Mouse (Mus musculus) ES-Bruce4 (cell line): ENCODE measurements around the gene Omg.

ENCODE experiments used
- CTCF ChIP-seq: IDR thresholded peaks from one replicate; pipeline ENCODE4 v1.8.1; 2011; ENCODE audit warnings: low read depth, low read length
- POLR2A ChIP-seq: IDR thresholded peaks from one replicate; pipeline ENCODE4 v1.8.1; 2011; ENCODE audit warnings: low read length; ENCODE audit not compliant: insufficient read depth

DNA sequence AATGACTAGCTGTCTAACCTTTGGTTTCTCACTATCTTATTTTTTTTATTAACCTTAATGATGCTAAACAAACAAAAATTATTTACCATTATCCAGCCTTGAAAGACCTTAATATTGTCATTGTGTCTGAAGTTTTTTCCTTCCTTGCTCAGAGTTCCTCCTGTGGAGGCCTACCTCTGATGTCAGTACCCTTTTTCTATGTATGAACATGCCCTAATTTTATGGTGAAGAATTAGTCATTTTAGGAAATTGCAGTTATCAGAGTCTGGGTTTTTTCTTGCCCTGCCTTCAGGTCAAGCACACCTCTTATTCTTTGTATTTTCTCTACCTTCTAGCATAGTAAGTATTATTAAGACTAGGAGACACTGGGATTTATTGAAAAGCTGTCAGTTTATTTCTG lies 19.2 kb downstream of the Omg start:
- TF ChIP-seq CTCF (no peak), POLR2A (no peak)
